Mouse (Mus musculus) splenic B cell, adult 2 months (primary cell): Measurements from ENCODE around the gene Mrps27.

Experiments used
- DNase-seq: peaks from one replicate; pipeline ENCODE4 v3.0.0-alpha.2; 2011; ENCODE audit warnings: low read depth, low spot score
- H3K27me3 ChIP-seq: 2 replicates; pipeline ENCODE4 v1.6.1; 2012; ENCODE audit warnings: mild to moderate bottlenecking, low read length, moderate library complexity, mixed read lengths; ENCODE audit not compliant: control insufficient read depth, poor library complexity, insufficient read depth, severe bottlenecking
- H3K36me3 ChIP-seq: 2 replicates; pipeline ENCODE4 v1.6.1; 2012; ENCODE audit warnings: mild to moderate bottlenecking, low read length, moderate library complexity, mixed read lengths; ENCODE audit not compliant: control insufficient read depth, poor library complexity, insufficient read depth, severe bottlenecking

The Mrps27 gene

DNA sequence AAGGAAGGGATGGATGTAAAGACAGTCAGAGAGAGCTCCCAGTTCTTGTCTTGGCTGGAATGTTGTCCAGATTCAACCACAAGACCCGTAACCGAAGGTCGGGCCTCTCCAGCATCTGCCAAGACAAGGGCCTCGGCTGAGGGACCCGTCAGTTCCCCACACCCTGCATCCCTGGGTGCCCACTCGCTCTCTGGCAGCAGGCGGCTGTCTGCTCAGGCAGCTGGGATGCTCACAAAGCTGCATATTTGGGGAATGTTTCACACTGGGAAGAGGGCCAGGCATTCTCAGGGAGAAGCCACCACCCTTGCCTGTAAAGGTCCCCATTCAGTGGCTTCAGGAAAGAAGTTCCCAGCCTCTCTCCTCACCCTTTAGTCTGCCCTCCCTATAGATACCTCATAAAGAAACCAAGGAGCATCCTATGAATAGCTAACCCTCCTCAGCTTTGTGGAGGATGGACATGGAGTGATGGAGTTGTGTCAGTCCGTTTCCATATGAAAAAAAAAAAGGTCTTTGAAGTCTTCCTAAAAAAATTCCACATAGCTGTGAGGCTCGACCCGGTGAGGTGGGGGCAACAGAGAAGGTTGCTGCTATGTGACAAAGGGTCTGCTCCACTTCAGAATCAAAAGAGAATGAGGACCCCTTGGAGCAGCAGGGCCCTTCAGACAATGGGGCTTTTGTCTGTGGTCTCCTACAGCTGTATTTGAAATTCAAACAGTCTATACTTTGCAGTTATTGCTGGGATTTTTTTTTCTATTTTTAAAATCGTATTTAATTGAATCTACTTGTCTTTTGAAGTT lies 103.0 kb downstream of the Mrps27 start:
- DNase-seq, result no peak
- H3K27me3 ChIP-seq, result no peaks in the 10 kb centered on the region
- no peaks in the 10 kb centered on the region for H3K36me3 ChIP-seq

DNA sequence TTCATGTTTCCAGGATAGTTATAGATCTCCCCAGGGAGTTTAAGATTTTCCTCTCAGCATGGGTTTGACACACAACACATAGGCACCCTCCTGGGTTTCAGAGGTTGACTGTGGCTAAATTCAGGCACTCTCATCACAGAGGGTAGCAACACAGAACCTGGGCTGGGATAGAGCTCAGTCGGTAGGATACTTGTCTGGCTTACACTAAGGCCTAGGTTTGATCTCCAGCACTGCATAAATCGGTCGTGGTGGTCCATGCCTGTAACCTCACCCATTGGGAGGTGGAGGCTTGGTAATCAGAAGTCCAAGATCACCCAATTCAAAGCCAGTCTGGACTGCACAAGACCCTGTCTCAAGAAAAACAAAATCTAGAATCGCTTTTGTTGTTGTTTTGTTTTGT lies 103.7 kb downstream of the Mrps27 start:
- no peaks in the 10 kb centered on the region; the same call in 1 of the 2 replicates for H3K27me3 ChIP-seq
- DNase-seq, result no peak
- no peaks in the 10 kb centered on the region for H3K36me3 ChIP-seq

DNA sequence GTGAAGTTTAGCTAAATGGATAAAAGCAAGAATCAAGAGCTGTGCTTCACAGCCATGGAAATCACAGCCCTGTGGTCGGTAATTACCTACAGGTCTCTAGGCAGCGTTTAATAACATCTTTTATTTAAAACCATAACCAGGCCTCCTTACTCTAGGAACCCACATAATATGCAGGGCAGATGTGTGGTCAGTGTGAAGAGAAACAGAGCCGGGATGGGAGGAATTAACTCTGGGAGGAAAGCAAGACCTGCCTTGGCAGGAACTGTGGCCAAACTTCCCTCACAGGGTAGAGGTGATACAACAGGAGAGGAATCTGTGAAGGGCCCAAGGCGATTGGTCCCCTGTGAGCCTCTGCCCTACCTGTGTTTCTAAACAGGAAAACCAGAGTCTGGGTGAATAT lies 105.0 kb downstream of the Mrps27 start:
- no peak for DNase-seq
- Histone ChIP-seq H3K27me3 (no peaks in the 10 kb centered on the region; the same call in 1 of the 2 replicates), H3K36me3 (no peaks in the 10 kb centered on the region)

DNA sequence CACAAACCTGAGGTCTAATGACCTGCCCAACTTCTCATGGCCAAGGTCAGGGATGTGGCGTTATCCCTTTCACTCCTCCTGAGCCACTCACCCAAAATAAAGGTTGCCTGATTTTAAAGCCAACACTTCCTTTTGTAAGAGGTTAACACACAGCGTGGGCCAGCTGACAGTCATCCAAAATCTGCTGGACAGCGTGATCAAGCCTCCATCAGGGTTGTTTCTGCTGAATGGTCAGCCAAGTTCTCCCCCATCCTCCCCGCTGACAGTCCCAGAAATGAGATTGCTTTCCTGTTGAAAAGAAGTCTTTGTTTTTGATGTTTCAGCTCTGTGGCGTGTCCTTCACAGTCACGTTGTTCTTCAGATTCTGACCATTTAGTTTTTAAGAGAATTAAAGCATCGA lies 106.2 kb downstream of the Mrps27 start:
- Histone ChIP-seq H3K36me3 (no peaks in the 10 kb centered on the region), H3K27me3 (no peaks in the 10 kb centered on the region; the same call in 1 of the 2 replicates)
- no peak for DNase-seq

DNA sequence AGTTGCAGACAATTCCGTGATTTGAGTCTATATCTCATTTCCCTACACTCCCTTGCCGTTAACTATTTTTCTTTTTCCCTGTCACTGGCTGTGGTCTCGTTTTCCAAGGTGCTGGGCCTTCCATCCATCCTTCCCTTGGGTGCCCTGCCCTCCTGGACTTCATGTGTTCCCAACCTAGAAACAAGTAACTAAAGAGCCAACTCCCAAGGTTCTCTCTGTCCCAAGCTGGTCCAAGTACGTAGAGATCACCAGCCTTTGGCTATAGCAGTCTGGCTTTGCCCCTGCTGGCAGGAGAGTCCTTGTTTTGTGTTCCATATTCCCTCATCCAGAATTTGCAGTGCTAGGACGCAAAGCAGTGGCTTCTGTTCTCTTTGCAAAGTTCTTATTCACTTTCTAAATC lies 106.7 kb downstream of the Mrps27 start:
- DNase-seq, result no peak
- H3K36me3 ChIP-seq, result no peaks in the 10 kb centered on the region
- H3K27me3 ChIP-seq, result no peaks in the 10 kb centered on the region; the same call in 1 of the 2 replicates

DNA sequence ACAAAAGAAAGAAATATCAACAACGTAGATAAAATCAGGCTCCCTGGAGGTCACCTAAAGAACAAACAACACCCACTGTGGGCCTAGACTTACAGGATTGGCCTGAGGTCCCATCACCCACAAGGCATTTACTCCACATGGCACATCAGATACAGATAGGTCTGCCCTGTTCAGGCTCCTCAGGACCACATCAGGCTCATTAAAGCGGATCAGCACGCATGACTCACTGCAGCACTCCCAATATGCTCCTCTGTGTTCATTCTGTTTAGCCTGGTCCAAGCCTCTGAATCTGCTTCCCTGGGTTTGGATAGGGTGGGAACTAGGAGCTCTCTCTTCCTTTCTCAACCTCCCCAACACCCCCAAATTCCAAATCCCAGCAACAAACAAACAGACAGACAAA lies 107.9 kb downstream of the Mrps27 start:
- no peak for DNase-seq
- H3K27me3 ChIP-seq, result no peaks in the 10 kb centered on the region; the same call in 1 of the 2 replicates
- H3K36me3 ChIP-seq, result no peaks in the 10 kb centered on the region

DNA sequence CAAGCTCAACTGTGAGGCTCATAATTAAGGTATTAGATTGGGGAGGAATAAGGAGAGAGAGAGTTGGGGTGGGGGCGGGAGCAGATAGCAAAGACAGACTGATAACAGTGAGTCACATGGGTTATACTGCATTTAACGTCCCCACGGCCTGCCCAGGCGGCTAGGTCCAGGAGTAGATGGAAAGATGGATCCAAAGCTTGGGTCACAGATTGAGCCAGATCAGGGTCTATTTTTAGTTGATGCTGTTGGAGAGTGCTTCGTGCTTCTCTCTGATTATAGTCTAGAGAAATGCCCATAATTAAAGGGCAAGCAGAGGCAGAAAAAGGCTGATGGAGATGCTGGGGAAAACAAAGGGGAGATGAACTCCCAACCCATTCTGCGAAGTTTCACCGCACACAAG lies 110.4 kb downstream of the Mrps27 start:
- no peak for DNase-seq
- H3K27me3 ChIP-seq, result no peaks in the 10 kb centered on the region; the same call in 1 of the 2 replicates
- H3K36me3 ChIP-seq, result no peaks in the 10 kb centered on the region

DNA sequence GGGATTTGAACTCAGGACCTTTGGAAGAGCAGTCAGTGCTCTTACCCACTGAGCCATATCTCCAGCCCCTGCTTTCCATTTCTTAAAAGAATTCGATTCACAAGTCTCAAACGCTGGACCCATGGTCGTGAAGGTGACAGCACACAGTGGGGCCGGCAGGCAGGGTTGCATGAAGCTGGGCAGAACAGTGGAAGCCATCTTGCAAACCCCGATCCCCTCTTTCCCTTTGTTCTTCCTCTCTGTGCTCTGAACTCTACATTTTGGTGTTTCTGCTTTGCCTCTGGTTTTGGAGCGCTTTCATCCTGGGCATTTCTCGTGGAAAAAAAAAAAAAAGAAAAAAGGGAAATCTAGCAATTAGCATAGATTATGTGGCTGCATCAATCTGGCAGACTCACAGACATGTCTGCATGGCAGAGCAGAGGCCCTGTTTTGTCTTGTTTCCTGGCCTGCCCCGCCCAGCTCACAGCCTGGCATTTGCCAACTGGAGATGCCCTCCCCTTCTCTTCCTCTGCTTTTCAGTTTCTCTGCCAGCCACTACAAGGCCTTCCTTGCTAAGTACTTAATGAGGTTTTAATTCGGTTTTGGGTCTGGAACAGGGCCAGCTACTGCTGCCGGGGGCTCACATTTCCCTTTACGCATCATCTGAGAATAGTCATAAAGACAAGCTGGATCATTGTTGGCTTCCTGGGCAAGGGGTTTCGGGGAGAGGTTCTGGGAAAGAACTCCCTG lies 114.2 kb downstream of the Mrps27 start:
- Histone ChIP-seq H3K27me3 (no peaks in the 10 kb centered on the region), H3K36me3 (no peaks in the 10 kb centered on the region)
- DNase-seq, result no peak

DNA sequence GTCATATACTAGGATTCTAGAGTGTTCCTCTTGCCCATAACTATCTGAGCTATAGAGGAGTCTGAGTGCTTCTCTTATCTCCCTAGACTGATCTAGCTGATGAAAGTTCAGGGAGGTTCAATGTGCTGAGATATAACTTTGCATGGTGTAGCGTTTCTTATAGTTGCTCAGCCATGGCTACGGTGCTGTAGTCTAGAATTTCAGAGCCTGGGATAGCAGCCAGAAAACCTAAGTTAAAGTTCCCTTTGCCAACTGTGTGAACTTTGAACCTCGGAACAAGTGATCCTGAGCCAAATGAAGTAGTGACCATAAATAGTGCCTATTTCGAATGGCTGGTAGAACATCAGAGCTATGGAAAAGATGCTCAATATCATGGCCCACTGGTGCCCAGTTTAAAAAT lies 115.0 kb downstream of the Mrps27 start:
- Histone ChIP-seq H3K36me3 (no peaks in the 10 kb centered on the region), H3K27me3 (no peaks in the 10 kb centered on the region)
- DNase-seq, result no peak

DNA sequence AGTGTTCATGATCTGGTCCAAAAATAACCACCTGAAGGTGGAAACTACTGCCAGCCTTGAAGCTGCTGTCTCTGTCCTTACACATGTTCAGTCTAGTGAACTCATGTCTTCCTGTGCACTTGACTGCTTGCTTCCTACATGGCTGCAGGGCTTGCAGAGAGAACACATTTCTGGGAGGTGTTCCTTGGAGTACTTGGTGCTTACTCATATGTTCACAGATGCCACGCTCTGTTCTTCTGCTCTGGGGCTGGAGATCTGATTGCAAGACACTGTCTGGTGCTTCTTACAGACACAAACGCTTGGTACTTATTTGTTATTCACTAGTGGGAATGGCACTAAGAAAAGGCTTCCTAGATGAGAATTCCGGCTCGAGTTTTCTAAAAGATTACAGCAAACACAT lies 117.3 kb downstream of the Mrps27 start:
- H3K27me3 ChIP-seq, result no peaks in the 10 kb centered on the region
- H3K36me3 ChIP-seq, result no peaks in the 10 kb centered on the region
- no peak for DNase-seq

DNA sequence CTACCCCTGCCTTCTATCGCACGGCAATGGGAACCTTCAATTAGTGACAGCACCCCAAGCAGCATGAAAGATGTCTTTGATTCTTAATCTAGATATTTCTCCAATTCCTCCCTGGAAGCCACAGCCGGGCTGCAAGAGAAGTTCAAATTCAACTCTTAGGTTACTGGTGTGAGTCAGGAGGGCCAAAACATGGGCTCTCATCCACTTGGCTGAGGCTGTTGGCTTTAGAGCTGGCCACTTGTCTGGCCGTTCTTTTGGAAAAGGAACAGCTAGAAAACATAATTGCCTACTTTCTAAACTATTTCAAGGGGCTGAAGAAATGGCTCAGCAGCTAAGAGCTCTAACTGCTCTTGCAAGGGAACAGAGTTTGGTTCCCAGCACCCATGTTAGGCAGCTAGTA lies 120.0 kb downstream of the Mrps27 start:
- Histone ChIP-seq H3K27me3 (no peaks in the 10 kb centered on the region), H3K36me3 (no peaks in the 10 kb centered on the region)
- DNase-seq, result no peak
